Mouse (Mus musculus) hindlimb bud, embryonic 11.5 days (tissue): ENCODE data around the gene Cavin1.

Experiments
- DNase-seq: peaks from one replicate; pipeline ENCODE4 v3.0.0-alpha.2; 2012; ENCODE audit warnings: low read depth, low spot score; ENCODE audit errors: extremely low spot score

Gene Cavin1

DNA sequence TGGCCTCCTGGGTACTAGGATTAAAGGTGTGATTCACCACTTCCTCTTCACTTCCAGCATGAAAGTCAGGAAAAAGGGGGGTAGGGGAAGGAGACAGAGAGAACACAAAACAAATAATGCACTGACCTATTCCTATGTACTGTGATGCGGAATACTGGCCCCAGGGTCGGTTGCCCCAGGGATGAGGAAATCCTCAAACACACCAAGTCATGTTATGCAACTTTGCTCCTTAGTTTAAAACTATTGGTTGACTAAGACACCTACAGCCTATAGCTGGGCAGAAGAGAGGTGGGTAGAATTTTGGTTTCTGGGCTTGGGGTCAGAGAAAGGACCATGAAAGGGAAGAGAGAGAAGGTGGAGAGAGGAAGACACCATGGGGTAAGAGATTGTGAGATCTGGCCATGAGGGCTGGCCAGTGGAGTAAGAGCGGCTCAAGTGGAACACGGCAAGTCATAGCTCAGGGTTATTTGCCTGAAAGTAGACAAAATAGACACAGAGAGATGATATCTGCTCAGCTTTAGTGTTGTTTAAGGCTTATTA, 54.2 kb downstream of the Cavin1 start:
- DNase-seq: no peak

DNA sequence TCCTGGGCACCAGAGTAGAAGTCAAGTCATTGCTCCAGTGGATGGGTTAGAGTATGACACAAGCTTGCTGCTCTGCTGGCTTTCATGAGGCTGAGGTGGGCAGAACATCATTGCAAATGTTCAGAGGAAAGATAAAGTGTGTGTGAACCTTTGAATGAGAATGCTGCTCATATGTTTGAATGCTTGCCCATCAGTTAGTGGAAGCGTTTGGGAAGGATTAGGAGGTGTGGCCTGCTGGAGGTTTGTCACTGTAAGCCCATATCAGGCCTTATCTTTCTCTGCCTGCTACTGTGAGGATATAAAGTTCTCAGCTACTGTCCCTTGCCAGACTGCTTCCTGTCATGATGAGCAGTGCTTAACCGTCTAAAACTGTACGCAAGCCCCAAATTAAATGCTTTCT, 55.6 kb downstream of the Cavin1 start:
- no peak for DNase-seq

- no peak for DNase-seq
Observed at GRCm38 (mm10) chr11:100914415-100914814, 56.3 kb downstream of the Cavin1 start.

- no peak for DNase-seq
Observed at GRCm38 (mm10) chr11:100912401-100913155, 58.1 kb downstream of the Cavin1 start.

DNA sequence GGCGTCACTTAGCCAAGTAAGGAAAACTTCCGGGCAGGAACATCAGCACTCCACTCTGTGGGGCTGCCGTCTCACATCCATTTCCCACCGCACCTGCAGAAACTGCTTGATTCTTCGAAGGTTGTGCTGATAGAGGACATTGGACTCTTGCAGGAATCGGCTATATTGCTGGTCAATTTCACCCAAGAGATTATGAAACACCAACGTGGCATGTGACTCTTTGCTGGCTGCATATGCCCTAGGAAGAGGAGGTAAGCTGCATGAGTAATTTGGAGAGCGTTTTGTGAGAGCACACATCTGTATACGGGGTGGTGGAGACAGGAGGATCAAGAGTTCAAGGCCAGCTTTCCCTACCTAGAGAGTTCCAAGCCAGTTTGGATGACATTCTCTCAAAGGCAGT, 62.1 kb downstream of the Cavin1 start:
- DNase-seq: no peak

DNA sequence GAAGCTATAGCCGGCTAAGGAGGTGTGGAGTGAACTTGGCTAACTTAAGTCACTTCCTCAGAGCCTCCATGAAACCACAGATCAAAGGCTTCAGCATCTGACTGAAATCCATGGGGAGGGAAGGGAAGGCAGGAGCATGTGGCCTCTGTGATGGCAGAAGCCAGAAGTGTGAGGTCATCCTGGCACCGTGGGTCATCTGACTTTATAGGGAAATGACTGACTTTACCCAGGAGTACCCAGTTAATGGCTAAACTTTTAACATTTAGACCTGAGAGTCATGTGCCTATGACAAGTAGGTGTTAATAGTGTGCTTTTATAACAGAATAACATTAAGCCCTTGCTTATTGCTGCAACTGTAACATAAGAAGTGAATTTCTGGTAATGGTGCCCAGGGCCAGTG, 62.6 kb downstream of the Cavin1 start:
- DNase-seq: no peak

DNA sequence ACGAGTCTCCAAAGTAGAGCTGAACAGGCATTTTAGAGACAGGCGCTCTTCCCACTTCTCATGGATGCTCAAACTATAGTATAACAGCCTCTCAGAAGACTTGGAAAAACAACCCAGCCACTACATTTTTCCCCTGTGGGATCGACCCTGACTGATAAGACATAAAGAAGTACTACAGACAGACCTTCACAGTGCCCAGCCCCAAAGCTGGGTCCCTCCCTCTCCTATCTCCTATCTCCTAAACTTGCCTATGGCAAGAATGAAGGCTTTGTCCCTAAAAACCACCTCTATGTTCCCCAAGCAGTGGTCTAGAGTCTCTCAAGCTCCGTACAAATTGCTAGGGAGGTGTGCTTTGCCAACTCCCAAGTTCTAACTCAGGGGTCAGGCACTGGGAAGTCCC, 63.8 kb downstream of the Cavin1 start:
- no peak for DNase-seq
